Mouse (Mus musculus) cerebellum, adult 2 months (tissue): ENCODE data around the gene Olfr1123. TPM values are rescaled to one million over a fixed set of nuclear protein-coding genes. Genes with fewer than 3 reads are reported as not detected.

Source experiments
- DNase-seq, 2 experiments: peaks; one replicate each; pipeline ENCODE4 v3.0.0; 2021
- H3K27ac ChIP-seq: fragments of 200-500 bp; 2 replicates; pipeline ENCODE4 v1.5.1; 2012; ENCODE audit warnings: low read length, control low read depth, inconsistent platforms; ENCODE audit not compliant: insufficient read depth
- H3K27me3 ChIP-seq: fragments of 200-500 bp; 2 replicates; pipeline ENCODE4 v1.6.1; 2012; ENCODE audit warnings: inconsistent platforms, mild to moderate bottlenecking, low read length, moderate library complexity; ENCODE audit not compliant: control insufficient read depth, insufficient read depth
- H3K4me1 ChIP-seq: fragments of 200-500 bp; 2 replicates; pipeline ENCODE4 v1.6.1; 2011; ENCODE audit warnings: low read length; ENCODE audit not compliant: control insufficient read depth, insufficient read depth
- H3K4me3 ChIP-seq: fragments of 200-500 bp; replicated peaks from 2 replicates; pipeline ENCODE3; 2011; ENCODE audit warnings: mild to moderate bottlenecking, low read depth, low read length, control low read depth; ENCODE audit not compliant: insufficient read depth
- CTCF ChIP-seq: fragments of 200-500 bp; IDR thresholded peaks from 2 replicates; pipeline ENCODE4 v1.5.1; 2011; ENCODE audit warnings: low read depth, mild to moderate bottlenecking, control low read depth, low read length, moderate library complexity, borderline replicate concordance; ENCODE audit not compliant: insufficient read depth
- POLR2A ChIP-seq: fragments of 200-500 bp; IDR thresholded peaks from 2 replicates; pipeline ENCODE4 v1.6.1; 2011; ENCODE audit warnings: low read length, control low read depth, borderline replicate concordance; ENCODE audit not compliant: insufficient read depth
- WGBS: fragments of 180-500 bp; shearing (Covaris S2); methylation state at CpG from one replicate; pipeline ENCODE4 v1.1.7; 2018; 5-methylcytosine and 5-hydroxymethylcytosine counted together
- polyA plus RNA-seq: library from polyadenylated mRNA; depleted of rRNA; stranded (reverse); fragments of >200 nt; gene quantifications from 2 replicates; pipeline ENCODE4 v1.2.3, GENCODE M21; 2012; rRNA removed

Olfr1123 gene
- polyA plus RNA-seq, 1 experiment, result not detected

- H3K27ac ChIP-seq, result no peak overlapping the region
- DNase-seq, result no peak
- no peaks in the 10 kb centered on the region for H3K4me1 ChIP-seq
- 92% methylated on average over 16 of the region's 16 CpGs for WGBS
- H3K27me3 ChIP-seq, result no peaks in the 10 kb centered on the region
- TF ChIP-seq CTCF (no peak), POLR2A (no peak)
- H3K4me3 ChIP-seq, result no peak overlapping the region
These were observed 21.3 kb downstream of the Olfr1123 start for GRCm38 (mm10) chr2:87437731-87438130.

GRCm38 (mm10) chr2:87453662-87454061, 37.2 kb downstream of the Olfr1123 start, which contains the start of gene Olfr1126:
Gene Olfr1126, plus strand, starts transcription at chr2:87453962.
- H3K4me3 ChIP-seq, result no peak within 1 kb of the TSS
- no peaks in the 10 kb centered on the region for H3K4me1 ChIP-seq
- TF ChIP-seq CTCF, result no peak
- TF ChIP-seq POLR2A, result no peak
- no peaks in the 10 kb centered on the region for H3K27me3 ChIP-seq
- no peak for DNase-seq
- H3K27ac ChIP-seq, result no peak within 1 kb of the TSS

- DNase-seq, result no peak
- TF ChIP-seq CTCF (no peak), POLR2A (no peak)
- no peaks in the 10 kb centered on the region for H3K4me1 ChIP-seq
- no peak overlapping the region for H3K27ac ChIP-seq
- H3K4me3 ChIP-seq, result no peak overlapping the region
- 94% methylated on average over 4 of the region's 4 CpGs for WGBS
- H3K27me3 ChIP-seq, result no peaks in the 10 kb centered on the region
These were observed 45.3 kb downstream of the Olfr1123 start for GRCm38 (mm10) chr2:87461769-87462168.

Other genes with a start within 250 kb of the Olfr1123 start
- gene Olfr1112, start 228.8 kb upstream of the Olfr1123 start, polyA plus RNA-seq, result not detected in 2 replicates
- not detected in 2 replicates for gene Olfr1113, start 207.7 kb upstream of the Olfr1123 start, polyA plus RNA-seq
- not detected in 2 replicates for gene Olfr1115, start 168.6 kb upstream of the Olfr1123 start, polyA plus RNA-seq
- gene Olfr1116, start 149.1 kb upstream of the Olfr1123 start, polyA plus RNA-seq, result not detected in 2 replicates
- not detected in 2 replicates for gene Olfr1118, start 109.1 kb upstream of the Olfr1123 start, polyA plus RNA-seq
- gene Olfr1120, start 61.8 kb upstream of the Olfr1123 start, polyA plus RNA-seq, result not detected in 2 replicates
- gene Olfr1121, start 46.7 kb upstream of the Olfr1123 start, polyA plus RNA-seq, result not detected in 2 replicates
- gene Olfr1122, start 30.8 kb upstream of the Olfr1123 start, polyA plus RNA-seq, result not detected in 2 replicates
- not detected in 2 replicates for gene Olfr1124, start 13.6 kb downstream of the Olfr1123 start, polyA plus RNA-seq
- gene Olfr1126, start 37.3 kb downstream of the Olfr1123 start, polyA plus RNA-seq, result not detected in 2 replicates
- gene Pramel7, start 80.5 kb downstream of the Olfr1123 start, polyA plus RNA-seq, result not detected in 2 replicates
- not detected in 2 replicates for gene Pramel6, start 89.9 kb downstream of the Olfr1123 start, polyA plus RNA-seq
- gene Olfr153, start 115.2 kb downstream of the Olfr1123 start, polyA plus RNA-seq, result 0.08 TPM in 1 of 2 replicates, not detected in the other
- gene Olfr1128, start 128.9 kb downstream of the Olfr1123 start, polyA plus RNA-seq, result not detected in 2 replicates
- gene Olfr1129, start 157.3 kb downstream of the Olfr1123 start, polyA plus RNA-seq, result not detected in 2 replicates
- gene Olfr1130, start 189.6 kb downstream of the Olfr1123 start, polyA plus RNA-seq, result not detected in 2 replicates
- gene Olfr1131, start 210.5 kb downstream of the Olfr1123 start, polyA plus RNA-seq, result not detected in 2 replicates
- gene Olfr1132, start 220.9 kb downstream of the Olfr1123 start, polyA plus RNA-seq, result not detected in 2 replicates
- not detected in 2 replicates for gene Olfr1133, start 230.7 kb downstream of the Olfr1123 start, polyA plus RNA-seq
- gene Olfr1134, start 241.8 kb downstream of the Olfr1123 start, polyA plus RNA-seq, result not detected in 2 replicates